In the genomic region with DNA sequence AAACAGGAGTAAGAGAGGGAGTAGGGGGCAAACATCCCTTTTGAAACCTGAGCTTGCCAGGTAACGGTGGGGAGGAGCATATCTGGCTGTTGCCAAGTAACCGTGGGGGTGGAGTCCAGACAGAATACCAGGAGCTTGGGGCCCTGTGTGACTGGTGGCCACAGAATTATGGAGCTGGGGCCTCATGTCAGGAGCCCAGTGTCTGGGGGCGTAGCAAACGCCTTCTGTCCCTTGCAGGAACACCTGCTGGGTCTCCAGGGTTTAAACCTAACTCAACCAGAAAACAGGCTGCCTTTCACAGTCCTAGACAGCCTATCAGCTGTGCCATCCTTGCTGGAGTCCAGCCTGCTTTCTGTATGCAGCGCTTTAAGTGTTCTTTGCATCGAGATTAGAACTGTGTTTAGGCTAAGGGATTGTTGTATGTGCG, we compare ENCODE assay signal across 8 mouse cellular contexts. TPM values are rescaled to one million over a fixed set of nuclear protein-coding genes. Genes with fewer than 3 reads are reported as not detected.
A peak's percentile ranks its signal among the peaks of the same experiment; 100 is the strongest.
DNase-seq lines count a peak whose midpoint lies in the region; ATAC-seq and TF ChIP-seq lines count a peak whose summit lies in the region.

No protein-coding gene starts in this region.

- H3K27ac ChIP-seq in gastrocnemius, adult 2 months: peak overlapping the region; percentile 94
- peak overlapping the region; percentile 71 for H3K27ac ChIP-seq in hindbrain, embryonic 14.5 days

- peaks cover 84% of the 10 kb centered on the region for H3K4me1 ChIP-seq in hindbrain, embryonic 14.5 days (replicated peaks; ENCODE audit: control insufficient read depth, insufficient read depth, low read length)

- 24% methylated on average over 7 of the region's 7 CpGs for WGBS in hindbrain, embryonic 14.5 days

- no peak overlapping the region for H3K4me2 ChIP-seq in hindbrain, embryonic 14.5 days (replicated peaks)

- H3K36me3 ChIP-seq in hindbrain, embryonic 14.5 days (replicated peaks; ENCODE audit: control insufficient read depth, insufficient read depth): peaks cover 15% of the 10 kb centered on the region

- H3K4me3 ChIP-seq in gastrocnemius, adult 2 months: no peak overlapping the region
- H3K4me3 ChIP-seq in hindbrain, embryonic 14.5 days (replicated peaks; ENCODE audit: low read length): no peak overlapping the region

- intact Hi-C loops in gastrocnemius, adult 2 months (cut with DNase I): no loop called here
- intact Hi-C loops in gastrocnemius, postnatal 14 days (cut with DNase I; ENCODE audit: low total_unique reads): no loop called here

- H3K27me3 ChIP-seq in hindbrain, embryonic 14.5 days (ENCODE audit: control insufficient read depth, insufficient read depth, low read length): no peaks in the 10 kb centered on the region

- no peaks in the 10 kb centered on the region for H3K9me3 ChIP-seq in hindbrain, embryonic 14.5 days (ENCODE audit: control insufficient read depth, low read length)

- ATAC-seq in hindbrain, embryonic 14.5 days (ENCODE audit: low FRiP score): no peak

- no peak for TF ChIP-seq CTCF in gastrocnemius, adult 2 months (IDR thresholded peaks at IDR 0.05)

- peak; percentile 18 for DNase-seq in gastrocnemius, adult 2 months
- no peak for DNase-seq in gastrocnemius, postnatal 14 days
- DNase-seq in R1 (ENCODE audit: low read depth, low spot score): peak; percentile 75
- no peak for DNase-seq in hindbrain, embryonic 14.5 days (ENCODE audit: low spot score)
- peak; percentile 58 for DNase-seq in lung, postnatal 36 days
- DNase-seq in thymus, postnatal 14 days: no peak
- no peak for DNase-seq in layer of hippocampus, adult 18-20 months (ENCODE audit: low spot score in 2 of 2)
- no peak for DNase-seq in thymus, postnatal 4 days

- H3K9ac ChIP-seq in hindbrain, embryonic 14.5 days: no peak overlapping the region

RNA-seq across cellular contexts. Expression of gene Traf3ip2, which starts 57.4 kb away (rescaled TPM):
- total RNA-seq in gastrocnemius, adult 2 months (2021): 1 to 10 TPM; 5.5 to 9.0 TPM
- total RNA-seq in gastrocnemius, postnatal 14 days (2021): 1 to 10 TPM; 4.2 to 7.9 TPM
- 8.3 and 10.1 TPM in 2 replicates for polyA plus RNA-seq in hindbrain, embryonic 14.5 days (2014; fragmentation: Nextera tagmentation; extraction: Ambion mirVana)
- total RNA-seq in layer of hippocampus, adult 18-20 months (2021): 1 to 10 TPM; 1.5 to 2.1 TPM

Comparison
In these comparisons a context has a peak if more than half of its experiments do, and no peak if none do; other contexts are left out.
1. DNase-seq: peak in gastrocnemius, adult 2 months (single experiment), R1 (single experiment) and lung, postnatal 36 days (single experiment); none in gastrocnemius, postnatal 14 days (single experiment), hindbrain, embryonic 14.5 days (single experiment), thymus, postnatal 14 days (single experiment), layer of hippocampus, adult 18-20 months (0 of 2) and thymus, postnatal 4 days (single experiment).